Mouse (Mus musculus): ENCODE results near the gene Rbfox2. TPM values are rescaled to one million over a fixed set of nuclear protein-coding genes. Genes with fewer than 3 reads are reported as not detected.

Rbfox2 gene
- polyA plus RNA-seq, 1 experiment, result 18.4 TPM

DNA sequence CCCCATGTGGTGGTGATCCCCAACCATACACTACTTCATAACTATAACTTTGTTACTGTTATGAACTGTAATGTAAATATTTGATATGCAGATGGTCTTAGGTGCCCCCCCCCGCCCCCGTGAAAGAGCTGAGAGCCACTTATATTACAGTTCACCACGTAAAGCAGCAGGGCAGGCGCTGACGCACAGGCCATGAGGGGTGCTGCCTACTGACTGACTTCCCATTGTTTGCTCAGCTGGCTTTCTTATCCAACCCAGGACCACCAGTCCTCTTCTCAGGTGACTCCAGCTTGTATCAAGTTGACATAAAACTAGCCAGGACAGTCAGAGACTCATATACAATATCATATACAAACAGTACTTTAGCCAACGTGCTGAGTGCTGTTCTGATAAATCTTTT lies 184.6 kb downstream of the Rbfox2 start:
- 49% methylated on average over 6 of the region's 6 CpGs for WGBS

DNA sequence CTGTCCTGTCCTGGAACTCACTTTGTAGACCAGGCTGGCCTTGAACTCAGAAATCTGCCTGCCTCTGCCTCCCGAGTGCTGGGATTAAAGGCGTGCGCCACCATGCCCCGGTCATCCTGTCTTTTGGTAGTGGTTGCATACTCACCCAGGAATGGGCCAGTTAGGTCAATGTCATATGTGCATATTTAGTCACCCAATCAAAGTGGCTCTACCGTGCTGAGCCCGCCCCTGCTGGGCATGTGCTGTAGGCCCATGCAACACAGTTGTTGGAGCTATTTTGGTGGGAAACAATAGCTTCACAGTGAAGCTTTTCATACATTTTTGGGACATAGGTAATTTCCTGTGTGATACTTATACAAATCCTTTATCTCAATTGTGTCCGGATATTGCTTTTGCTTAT lies 187.1 kb downstream of the Rbfox2 start:
- DNase-seq (ENCODE audit: low read depth, low spot score), result no peak
- WGBS, result 96% methylated on average over 7 of the region's 7 CpGs

More for the DNA sequence above, 184.6 kb downstream of the Rbfox2 start:
- DNase-seq (ENCODE audit: low read depth, low spot score), result no peak

DNA sequence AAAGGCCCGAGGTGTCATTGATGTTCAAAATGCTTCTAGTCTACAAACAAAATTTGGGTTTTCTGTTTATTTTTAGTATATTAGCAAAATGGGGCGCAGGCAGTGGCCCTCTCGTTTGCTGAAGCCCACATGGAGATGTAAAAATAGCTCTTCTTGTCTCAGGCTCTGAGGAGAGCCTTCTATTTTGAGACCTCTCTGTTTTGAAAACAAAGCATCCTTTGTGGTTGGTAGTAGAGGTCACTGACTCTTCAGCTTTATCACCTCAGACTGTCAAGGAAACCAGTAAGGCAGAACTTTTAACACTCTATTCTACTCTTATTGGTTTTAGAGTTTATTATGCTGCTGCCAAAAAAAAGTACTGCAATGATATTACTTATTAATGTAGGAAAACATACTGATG lies 189.6 kb downstream of the Rbfox2 start:
- WGBS, result 54% methylated on average over 3 of the region's 3 CpGs

GRCm38 (mm10) chr15:77116139-77116722 lies 190.6 kb downstream of the Rbfox2 start:
- DNase-seq (ENCODE audit: low read depth, low spot score), result no peak
- WGBS, result 87% methylated on average over 9 of the region's 9 CpGs

More for the DNA sequence above, 189.6 kb downstream of the Rbfox2 start:
- DNase-seq (ENCODE audit: low read depth, low spot score), result no peak

GRCm38 (mm10) chr15:77115456-77115855 lies 191.3 kb downstream of the Rbfox2 start:
- no peak for DNase-seq (ENCODE audit: low read depth, low spot score)
- 71% methylated on average over 4 of the region's 4 CpGs for WGBS

GRCm38 (mm10) chr15:77113591-77113990 lies 193.2 kb downstream of the Rbfox2 start:
- 90% methylated on average over 9 of the region's 9 CpGs for WGBS
- no peak for DNase-seq (ENCODE audit: low read depth, low spot score)

- WGBS, result 90% methylated on average over 2 of the region's 2 CpGs
- no peak for DNase-seq (ENCODE audit: low read depth, low spot score)
These were observed 194.4 kb downstream of the Rbfox2 start for GRCm38 (mm10) chr15:77112378-77112777.

DNA sequence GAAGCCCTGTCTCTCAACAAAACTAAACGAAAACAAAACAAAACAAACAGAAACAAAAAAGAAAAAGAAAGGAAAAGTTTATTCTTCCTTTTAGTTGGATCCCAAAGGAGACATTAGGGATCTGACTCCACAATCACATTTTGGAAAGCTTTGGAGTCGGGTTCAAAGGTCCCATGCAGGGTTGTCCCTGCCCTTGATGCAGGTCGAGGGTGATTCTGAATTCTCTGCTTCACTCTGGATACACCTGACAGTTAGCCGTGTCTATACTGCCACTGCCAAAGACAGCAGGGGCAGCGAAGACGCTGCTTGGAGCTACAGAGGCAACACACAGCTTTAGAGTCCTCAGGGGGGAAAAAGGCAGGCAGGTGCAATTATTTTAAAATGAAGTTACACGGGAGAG lies 194.9 kb downstream of the Rbfox2 start:
- WGBS, result 65% methylated on average over 7 of the region's 7 CpGs
- DNase-seq (ENCODE audit: low read depth, low spot score), result no peak

GRCm38 (mm10) chr15:77110452-77110851 lies 196.4 kb downstream of the Rbfox2 start:
- DNase-seq (ENCODE audit: low read depth, low spot score), result no peak
- 88% methylated on average over 11 of the region's 11 CpGs for whole genome bisulfite sequencing

DNA sequence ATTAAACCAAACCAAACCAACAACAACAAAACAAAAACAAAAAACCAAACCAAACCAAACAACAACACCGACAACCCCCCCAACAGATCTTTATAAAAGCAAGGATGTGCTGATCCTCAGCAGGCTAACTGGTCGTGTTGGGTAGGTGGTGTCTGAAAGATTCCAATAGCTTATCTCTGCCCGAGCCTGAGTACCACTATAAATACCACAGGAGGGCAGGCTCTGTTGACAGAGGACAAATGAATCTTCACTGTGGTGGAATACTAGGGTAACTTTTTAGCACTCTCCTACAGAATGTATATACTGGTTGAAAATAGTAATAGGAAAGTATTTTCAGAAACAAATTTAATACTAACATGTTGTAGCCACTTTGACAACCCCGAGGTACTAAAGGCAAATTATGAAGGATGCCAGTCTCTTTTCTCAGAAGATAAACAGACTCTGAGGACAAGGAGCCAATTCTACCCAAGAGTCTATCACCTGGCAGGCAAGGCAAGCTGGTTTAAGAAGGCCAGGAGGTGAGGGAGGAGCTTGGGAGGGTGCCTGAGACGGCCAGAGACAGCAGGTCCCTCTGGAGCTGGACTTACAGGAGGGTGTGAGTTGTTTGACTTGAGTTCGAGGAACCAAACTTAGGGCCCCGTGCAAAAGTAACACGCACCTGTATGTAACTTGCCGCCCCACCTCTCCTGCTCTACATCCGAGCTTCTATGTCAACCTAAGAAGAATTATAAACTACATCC lies 199.5 kb downstream of the Rbfox2 start:
- 33% methylated on average over 10 of the region's 10 CpGs for WGBS
- no peak for DNase-seq (ENCODE audit: low read depth, low spot score)

- WGBS, result 29% methylated on average over 10 of the region's 10 CpGs
- no peak for DNase-seq (ENCODE audit: low read depth, low spot score)
These were observed 201.5 kb downstream of the Rbfox2 start for GRCm38 (mm10) chr15:77105273-77105672.

- peak; percentile 68 for DNase-seq (ENCODE audit: low read depth, low spot score)
These were observed 202.2 kb downstream of the Rbfox2 start for GRCm38 (mm10) chr15:77104349-77105158.

DNA sequence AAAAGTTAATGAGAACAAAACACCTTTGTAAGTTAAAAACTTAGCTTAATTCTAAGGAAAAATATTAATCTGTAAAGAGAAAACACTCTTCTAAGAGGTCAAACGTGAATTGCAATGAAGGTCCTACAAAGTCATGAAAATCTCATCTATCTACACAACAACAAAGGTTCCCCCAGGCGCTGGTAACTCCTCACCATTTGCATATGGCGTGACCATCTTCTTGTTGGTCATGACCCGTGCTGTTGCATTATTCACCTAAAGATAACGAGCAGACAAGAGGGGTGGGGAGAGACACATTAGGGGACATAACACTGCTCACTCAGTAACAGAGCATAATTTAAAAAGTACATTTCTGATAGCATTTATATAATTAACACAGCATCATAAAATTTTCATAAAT lies 204.1 kb downstream of the Rbfox2 start:
- DNase-seq (ENCODE audit: low read depth, low spot score), result no peak
- WGBS, result 95% methylated on average over 5 of the region's 5 CpGs

More at GRCm38 (mm10) chr15:77104349-77105158, 202.2 kb downstream of the Rbfox2 start:
- 31% methylated on average over 10 of the region's 10 CpGs for WGBS

- WGBS, result 82% methylated on average over 3 of the region's 3 CpGs
- no peak for DNase-seq (ENCODE audit: low read depth, low spot score)
These were observed 207.0 kb downstream of the Rbfox2 start for GRCm38 (mm10) chr15:77099756-77100155.

- WGBS, result 96% methylated on average over 6 of the region's 6 CpGs
- DNase-seq (ENCODE audit: low read depth, low spot score), result no peak
These were observed 209.4 kb downstream of the Rbfox2 start for GRCm38 (mm10) chr15:77097358-77097757.

DNA sequence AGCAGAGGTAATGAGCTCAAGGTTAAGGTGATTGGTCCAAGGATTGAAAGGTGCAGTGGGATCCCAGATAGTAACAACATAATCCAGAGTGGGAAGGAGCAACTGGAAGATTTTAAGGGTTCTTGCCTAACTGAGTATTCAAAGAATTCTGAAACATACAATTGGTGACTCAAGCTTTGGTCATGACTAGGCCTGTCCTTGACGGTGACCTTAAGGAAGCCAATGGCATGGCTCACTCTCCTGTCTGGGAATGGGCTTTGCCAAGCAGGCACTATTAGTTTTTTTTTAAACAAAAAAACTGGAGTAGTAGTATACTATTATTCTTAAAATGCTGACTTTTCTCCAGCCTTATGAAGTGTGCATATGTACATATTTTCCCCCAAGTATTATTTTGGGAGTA lies 211.6 kb downstream of the Rbfox2 start:
- DNase-seq (ENCODE audit: low read depth, low spot score), result no peak
- 94% methylated on average over 1 of the region's 1 CpGs for WGBS

DNA sequence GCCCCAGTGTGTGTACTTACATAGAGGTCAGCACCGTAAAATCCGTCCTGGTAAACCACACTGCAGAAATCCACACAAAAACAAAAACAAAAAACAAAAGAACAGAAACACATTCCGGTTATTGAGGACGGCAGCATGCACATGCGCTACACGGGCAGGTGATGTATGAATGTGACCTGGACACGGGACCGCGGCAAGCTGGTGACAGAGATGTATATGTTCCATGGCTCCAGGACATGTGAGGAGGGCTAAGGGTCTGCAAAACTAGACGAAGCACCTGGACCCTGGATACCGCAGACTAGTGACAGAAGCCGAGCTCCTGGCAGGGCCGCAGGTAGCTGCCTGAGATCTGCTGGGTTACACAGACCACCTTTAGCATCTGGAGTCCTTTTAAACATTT lies 212.4 kb downstream of the Rbfox2 start:
- 95% methylated on average over 13 of the region's 13 CpGs for WGBS
- DNase-seq (ENCODE audit: low read depth, low spot score), result no peak

DNA sequence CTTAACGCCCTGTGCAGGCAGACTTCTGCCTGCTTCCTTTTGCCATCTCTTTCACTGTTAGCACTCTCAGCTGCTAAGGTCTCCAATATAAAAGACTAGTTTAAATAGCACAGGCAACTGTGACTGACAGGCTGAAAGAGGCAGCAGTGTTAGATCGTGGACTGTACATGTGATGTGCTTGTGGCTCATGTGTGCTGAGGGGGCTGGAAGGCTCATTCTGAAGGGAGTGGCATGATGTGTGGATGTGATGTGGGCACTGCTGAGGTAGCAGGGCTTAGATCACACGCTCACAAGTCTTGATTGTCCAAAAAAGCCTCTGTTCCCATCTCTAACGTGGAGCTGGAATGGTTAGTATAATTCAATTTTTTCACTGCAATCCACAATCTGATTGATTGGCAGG lies 215.4 kb downstream of the Rbfox2 start:
- DNase-seq (ENCODE audit: low read depth, low spot score), result no peak
- WGBS, result 86% methylated on average over 4 of the region's 4 CpGs

DNA sequence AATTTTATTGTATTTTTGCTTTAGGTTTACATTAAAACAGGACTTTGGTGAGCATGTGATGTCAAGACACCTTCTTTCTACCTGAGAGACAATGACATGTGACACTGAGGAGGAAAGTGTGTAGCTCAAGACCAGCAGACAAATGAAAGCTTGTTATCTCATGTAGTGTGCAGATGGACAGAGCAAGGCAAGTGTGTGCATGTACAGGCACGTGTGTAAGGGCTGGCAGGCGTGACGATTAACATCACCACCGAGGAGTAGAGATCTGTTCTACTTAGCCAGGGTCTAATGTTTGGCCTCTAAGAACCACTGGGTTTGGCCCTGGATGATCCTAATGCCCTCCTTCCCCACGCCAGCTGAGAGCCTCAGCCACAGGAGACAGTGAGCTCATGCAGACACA lies 216.3 kb downstream of the Rbfox2 start:
- WGBS, result 83% methylated on average over 5 of the region's 5 CpGs
- no peak for DNase-seq (ENCODE audit: low read depth, low spot score)

- DNase-seq (ENCODE audit: low read depth, low spot score), result no peak
- 81% methylated on average over 11 of the region's 11 CpGs for WGBS
These were observed 217.6 kb downstream of the Rbfox2 start for GRCm38 (mm10) chr15:77089249-77089648.

- DNase-seq (ENCODE audit: low read depth, low spot score), result no peak
- 89% methylated on average over 1 of the region's 1 CpGs for WGBS
These were observed 220.3 kb downstream of the Rbfox2 start for GRCm38 (mm10) chr15:77086488-77086887.

Data from large intestine, adult 2 months (tissue).